In the genomic region with DNA sequence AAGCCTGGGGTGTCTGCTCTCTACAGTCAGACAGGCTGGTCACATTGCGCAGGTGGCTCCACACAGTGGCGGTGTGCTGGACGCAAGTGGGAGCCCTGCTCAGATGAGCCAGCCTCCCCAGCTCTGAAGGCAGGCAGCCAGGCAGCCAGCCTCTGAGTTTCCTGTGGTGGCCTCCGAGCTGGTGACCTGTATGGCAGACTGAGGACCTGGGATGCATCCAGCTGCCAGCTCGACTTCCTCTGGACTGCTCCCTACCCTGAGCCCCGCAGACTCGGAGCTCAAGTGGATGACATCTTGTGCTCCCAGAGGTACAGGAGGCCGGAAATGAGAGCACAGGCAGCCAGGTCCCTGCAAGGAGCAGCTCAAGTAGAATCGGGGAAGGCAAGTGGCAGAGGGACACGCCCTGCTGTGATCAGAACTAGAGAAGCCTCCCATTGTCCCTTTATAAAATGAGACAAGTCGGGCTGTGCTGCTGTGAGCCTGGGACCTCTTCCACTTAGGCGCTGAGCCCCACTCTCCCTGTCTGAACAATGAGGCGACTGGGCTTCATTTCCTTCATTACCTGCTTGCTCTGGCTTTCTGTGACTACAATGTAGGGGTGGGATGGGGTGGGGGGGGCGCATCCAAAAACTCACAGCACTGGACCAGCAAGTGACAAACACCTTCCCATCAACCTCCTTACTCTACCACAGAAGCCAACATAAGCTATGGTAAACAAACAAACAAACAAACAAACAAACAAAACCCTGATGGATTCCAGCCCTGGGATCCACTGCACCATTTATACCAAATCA, we compare ENCODE assay signal across 8 mouse cellular contexts. TPM values are rescaled to one million over a fixed set of nuclear protein-coding genes. Genes with fewer than 3 reads are reported as not detected.
DNase-seq lines count a peak whose midpoint lies in the region; ATAC-seq and TF ChIP-seq lines count a peak whose summit lies in the region.
"Had no signal": no experiment of that assay in that cellular context is flagged by ENCODE, and none has a peak within 500 bp of the region (broad histone marks: within the 10 kb centered on the region; RNA-seq: fewer than 3 reads in every experiment).

No protein-coding gene starts in this region.

- peak; percentile 64 for DNase-seq in 3134 (ENCODE audit: extremely low read depth, insufficient read length, low spot score)
- peak; percentile 45 for DNase-seq in CD4-positive, CD25-positive, alpha-beta regulatory T cell, adult 2 months (ENCODE audit: low read depth, low spot score)
- DNase-seq in hindbrain, postnatal 0 days (ENCODE audit: low spot score): peak; percentile 54
- peak; percentile 76 for DNase-seq in lung, postnatal 0 days (ENCODE audit: low spot score)
- DNase-seq in ovary, postnatal 36 days (ENCODE audit: low spot score): no peak
- no peak for DNase-seq in natural killer cell, adult 2 months (ENCODE audit: low spot score in 2 of 2)

- no peak overlapping the region for H3K9ac ChIP-seq in hindbrain, postnatal 0 days (replicated peaks; ENCODE audit: low read length)
- H3K9ac ChIP-seq in lung, postnatal 0 days (replicated peaks; ENCODE audit: low read depth): 0 out of 2 replicates have a peak overlapping the region, but pooled peaks have one; percentile 16

- H3K36me3 ChIP-seq in hindbrain, postnatal 0 days (ENCODE audit: insufficient read depth, low read length): no peaks in the 10 kb centered on the region
- no peaks in the 10 kb centered on the region for H3K36me3 ChIP-seq in lung, postnatal 0 days (ENCODE audit: insufficient read depth, low read length)

- H3K27ac ChIP-seq in cortical plate, adult 2 months (ENCODE audit: insufficient read depth, low read length): no peak overlapping the region
- H3K27ac ChIP-seq in hindbrain, postnatal 0 days: peak overlapping the region; percentile 51
- peak overlapping the region; percentile 65 for H3K27ac ChIP-seq in lung, postnatal 0 days (ENCODE audit: low read length)
- H3K27ac ChIP-seq: macrophage had no signal

- peak; percentile 28 for ATAC-seq in hindbrain, postnatal 0 days
- peak; percentile 69 for ATAC-seq in lung, postnatal 0 days

- peak; percentile 5; the same call in 1 of the 2 replicates for TF ChIP-seq CTCF in cortical plate, adult 2 months (IDR thresholded peaks at IDR 0.05; ENCODE audit: extremely low read depth, insufficient read depth, low read length)
- peak; percentile 36 for TF ChIP-seq CTCF in hindbrain, postnatal 0 days (IDR thresholded peaks at IDR 0.05; ENCODE audit: low read depth)
- TF ChIP-seq CTCF in lung, postnatal 0 days (IDR thresholded peaks at IDR 0.05): peak; percentile 41

- no peaks in the 10 kb centered on the region for H3K4me1 ChIP-seq in cortical plate, adult 2 months (ENCODE audit: control insufficient read depth, insufficient read depth, low read length)
- H3K4me1 ChIP-seq in hindbrain, postnatal 0 days (ENCODE audit: insufficient read depth, low read length): peaks cover 28% of the 10 kb centered on the region
- peaks cover 20% of the 10 kb centered on the region for H3K4me1 ChIP-seq in lung, postnatal 0 days (ENCODE audit: insufficient read depth, low read depth, low read length)

- no peak for TF ChIP-seq POLR2A in cortical plate, adult 2 months (IDR thresholded peaks at IDR 0.05; ENCODE audit: extremely low read depth, insufficient read depth, low read length)

- peak; percentile 48; the same call in 1 of the 2 replicates for TF ChIP-seq EP300 in lung, postnatal 0 days (IDR thresholded peaks at IDR 0.05)

- no peaks in the 10 kb centered on the region for H3K9me3 ChIP-seq in hindbrain, postnatal 0 days (ENCODE audit: low read length)
- H3K9me3 ChIP-seq in lung, postnatal 0 days (ENCODE audit: low read length): no peaks in the 10 kb centered on the region

- no peaks in the 10 kb centered on the region for H3K27me3 ChIP-seq in hindbrain, postnatal 0 days (ENCODE audit: insufficient read depth, low read length)
- no peaks in the 10 kb centered on the region for H3K27me3 ChIP-seq in lung, postnatal 0 days (replicated peaks; ENCODE audit: insufficient read depth, low read length)

- no peak overlapping the region for H3K4me3 ChIP-seq in cortical plate, adult 2 months (ENCODE audit: insufficient read depth, low read length)
- H3K4me3 ChIP-seq in hindbrain, postnatal 0 days (ENCODE audit: low read length): no peak overlapping the region
- H3K4me3 ChIP-seq in lung, postnatal 0 days (ENCODE audit: low read depth, low read length): no peak overlapping the region

- 0 out of 2 replicates have a peak overlapping the region, but pooled peaks have one; percentile 8 for H3K4me2 ChIP-seq in hindbrain, postnatal 0 days (ENCODE audit: low read depth, low read length)
- peak overlapping the region; percentile 27 for H3K4me2 ChIP-seq in lung, postnatal 0 days (replicated peaks; ENCODE audit: low read depth, low read length)

- WGBS in hindbrain, postnatal 0 days: 26% methylated on average over 14 of the region's 14 CpGs
- WGBS in lung, postnatal 0 days: 25% methylated on average over 14 of the region's 14 CpGs

RNA-seq across cellular contexts. Expression of gene Prdm11, which starts 16.5 kb away (rescaled TPM):
- 7.5 and 7.9 TPM in 2 replicates for polyA plus RNA-seq in cortical plate, adult 2 months (2012; rRNA removed)
- 14.9 and 15.6 TPM in 2 replicates for total RNA-seq in hindbrain, postnatal 0 days (2014; rRNA removed)
- polyA plus RNA-seq in hindbrain, postnatal 0 days (2015; fragmentation: Nextera tagmentation; extraction: Ambion mirVana): 3.5 and 3.7 TPM in 2 replicates
- 3.7 and 4.5 TPM in 2 replicates for polyA plus RNA-seq in lung, postnatal 0 days (2015; fragmentation: Nextera tagmentation; extraction: Ambion mirVana)

Comparison
In these comparisons a context has a peak if more than half of its experiments do, and no peak if none do; other contexts are left out.
1. DNase-seq: peak in 3134 (single experiment), CD4-positive, CD25-positive, alpha-beta regulatory T cell, adult 2 months (single experiment), hindbrain, postnatal 0 days (single experiment) and lung, postnatal 0 days (single experiment); none in ovary, postnatal 36 days (single experiment) and natural killer cell, adult 2 months (0 of 2).
2. Peak in every context shown above with its lines, with median percentiles within 50 percentile points of each other: CTCF ChIP-seq.